Mouse (Mus musculus) G1E (cell line): ENCODE data around the gene Pan2. TPM values are rescaled to one million over a fixed set of nuclear protein-coding genes. Genes with fewer than 3 reads are reported as not detected.
"Not testable (repeated sequence)": the region's sequence is repeated elsewhere in the genome, so short reads cannot be mapped to it uniquely, and the experiment has no call there.

Experiments
- ATAC-seq: 2 replicates; pipeline ENCODE4 v1.8.0; 2016; ENCODE audit warnings: mild to moderate bottlenecking; ENCODE audit not compliant: insufficient number of reproducible peaks, poor library complexity, low FRiP score, severe bottlenecking; ENCODE audit errors: extremely low read depth
- DNase-seq: peaks from one replicate; pipeline ENCODE4 v3.0.0; 2012; ENCODE audit warnings: low spot score
- H3K27me3 ChIP-seq: 2 replicates; pipeline ENCODE4 v1.6.1; 2012; ENCODE audit warnings: mild to moderate bottlenecking, low read length, inconsistent platforms; ENCODE audit not compliant: insufficient read depth
- H3K36me3 ChIP-seq: replicated peaks from 2 replicates; pipeline ENCODE3; 2012; ENCODE audit warnings: mild to moderate bottlenecking, inconsistent platforms
- H3K4me1 ChIP-seq: 2 replicates; pipeline ENCODE4 v1.6.1; 2012; ENCODE audit warnings: low read depth, low read length, inconsistent platforms, mixed read lengths; ENCODE audit not compliant: insufficient read depth
- H3K4me3 ChIP-seq: 2 replicates; pipeline ENCODE4 v1.5.1; 2012; ENCODE audit warnings: low read depth, mild to moderate bottlenecking, inconsistent platforms, low read length, moderate library complexity, mixed read lengths
- H3K9me3 ChIP-seq: replicated peaks from 2 replicates; pipeline ENCODE4 v1.6.1; 2012; ENCODE audit warnings: inconsistent platforms
- CTCF ChIP-seq: IDR thresholded peaks from 2 replicates; pipeline ENCODE4 v1.5.1; 2012; ENCODE audit warnings: low read depth, low read length, inconsistent platforms, mixed read lengths
- GATA1 ChIP-seq: IDR thresholded peaks from 2 replicates; pipeline ENCODE4 v1.6.1; 2012; ENCODE audit warnings: borderline replicate concordance, low read length, inconsistent platforms, mixed read lengths
- GATA2 ChIP-seq: IDR thresholded peaks from 2 replicates; pipeline ENCODE4 v1.6.1; 2012; ENCODE audit warnings: low read depth, low read length, inconsistent platforms, borderline replicate concordance
- POLR2AphosphoS5 ChIP-seq: IDR thresholded peaks from 2 replicates; pipeline ENCODE4 v1.6.1; 2012; ENCODE audit warnings: low read depth, low read length, inconsistent platforms; ENCODE audit not compliant: insufficient replicate concordance
- TAL1 ChIP-seq: conservative IDR thresholded peaks from 2 replicates; pipeline ENCODE4 v1.6.1; 2012; ENCODE audit warnings: low read depth, low read length, inconsistent platforms, mixed read lengths
- polyA plus RNA-seq: library from polyadenylated mRNA; stranded (reverse); fragments of >175 nt; gene quantifications from 2 replicates; pipeline ENCODE4 v1.2.3, GENCODE M21; 2012
- total RNA-seq, 2 experiments: library from RNA; stranded (forward) in 1 of 2; stranded (reverse) in 1 of 2; fragments of 200-1000 nt in 1 of 2; fragments of >200 nt in 1 of 2; fragmentation: Nextera tagmentation in 1 of 2; gene quantifications; 2 replicates each; pipeline ENCODE4 v1.2.3; 2014 to 2017

Gene Pan2
- total and polyA plus RNA-seq, 3 experiments = 3.6 to 30.2 (median 13.8) TPM

DNA sequence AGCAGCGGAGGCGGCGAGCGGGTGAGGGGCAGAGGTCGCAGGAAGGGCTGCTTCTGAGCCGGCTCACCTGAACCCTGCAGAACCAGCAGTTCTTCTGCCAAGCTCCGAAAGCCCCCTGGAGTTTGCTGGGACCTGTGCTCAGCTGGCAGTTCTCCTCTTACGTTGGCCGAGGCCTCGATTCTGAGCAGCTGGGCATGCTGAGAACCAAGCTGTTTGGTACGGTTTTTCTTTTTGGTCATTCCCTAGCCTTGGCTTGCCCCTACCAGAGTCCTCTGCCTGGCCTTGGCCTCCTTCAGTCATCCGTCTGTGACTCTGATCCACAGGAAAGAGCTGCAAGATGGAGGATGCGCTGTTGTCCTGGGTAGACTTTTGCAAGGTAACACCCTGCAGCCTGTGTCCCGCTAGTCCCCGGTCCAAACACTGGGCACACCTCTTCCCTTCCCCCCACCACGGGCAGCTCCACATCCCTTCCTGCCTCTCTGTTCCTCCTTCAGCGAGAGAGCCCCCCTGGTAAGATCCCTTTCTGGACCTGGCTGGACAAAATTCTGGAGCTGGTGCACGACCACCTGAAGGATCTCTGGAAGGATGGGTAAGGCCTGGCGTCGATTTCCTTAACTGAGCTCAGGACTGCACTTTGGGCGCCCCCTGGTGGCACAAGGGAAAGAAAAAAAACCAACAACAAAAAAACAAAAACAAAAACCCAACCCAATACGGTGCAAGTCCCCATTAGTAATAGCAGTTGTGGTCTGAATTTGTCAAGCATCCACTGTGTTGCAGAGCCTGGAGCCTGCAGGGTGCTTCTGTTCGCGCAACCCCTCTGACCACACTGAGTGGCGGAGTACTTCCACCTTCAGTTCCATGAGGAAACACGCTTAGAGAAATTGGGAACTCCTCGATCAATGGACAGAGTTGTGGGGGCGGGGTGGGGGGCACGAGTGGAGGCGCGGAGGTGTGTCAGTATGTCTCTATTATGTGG, 19.2 kb upstream of the Pan2 start:
- DNase-seq = peak; percentile 29
- peaks cover 86% of the 10 kb centered on the region for H3K36me3 ChIP-seq
- TF ChIP-seq CTCF = no peak
- TF ChIP-seq POLR2AphosphoS5 = no peak
- TF ChIP-seq GATA1 = no peak
- no peak for TF ChIP-seq TAL1
- TF ChIP-seq GATA2 = no peak

DNA sequence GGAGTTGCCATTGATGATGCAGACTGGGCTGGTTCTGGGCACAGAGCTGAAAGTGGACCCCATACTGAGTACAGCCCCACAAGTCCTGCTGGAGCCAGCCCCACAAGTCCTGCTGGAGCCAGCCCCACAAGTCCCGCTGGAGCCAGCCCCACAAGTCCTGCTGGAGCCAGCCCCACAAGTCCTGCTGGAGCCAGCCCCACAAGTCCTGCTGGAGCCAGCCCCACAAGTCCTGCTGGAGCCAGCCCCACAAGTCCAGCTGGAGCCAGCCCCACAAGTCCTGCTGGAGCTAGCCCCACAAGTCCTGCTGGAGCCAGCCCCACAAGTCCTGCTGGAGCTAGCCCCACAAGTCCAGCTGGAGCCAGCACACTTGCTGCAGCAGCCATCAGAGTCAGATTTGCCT, 12.5 kb upstream of the Pan2 start:
- H3K27me3 ChIP-seq, ATAC-seq: not testable (repeated sequence)
- H3K36me3 ChIP-seq = peaks cover 56% of the 10 kb centered on the region

More for the DNA sequence above, 19.2 kb upstream of the Pan2 start:
- no peak for ATAC-seq
- Histone ChIP-seq H3K27me3 (no peaks in the 10 kb centered on the region), H3K9me3 (no peaks in the 10 kb centered on the region), H3K4me1 (peaks cover 9% of the 10 kb centered on the region), H3K4me3 (no peak overlapping the region)

DNA sequence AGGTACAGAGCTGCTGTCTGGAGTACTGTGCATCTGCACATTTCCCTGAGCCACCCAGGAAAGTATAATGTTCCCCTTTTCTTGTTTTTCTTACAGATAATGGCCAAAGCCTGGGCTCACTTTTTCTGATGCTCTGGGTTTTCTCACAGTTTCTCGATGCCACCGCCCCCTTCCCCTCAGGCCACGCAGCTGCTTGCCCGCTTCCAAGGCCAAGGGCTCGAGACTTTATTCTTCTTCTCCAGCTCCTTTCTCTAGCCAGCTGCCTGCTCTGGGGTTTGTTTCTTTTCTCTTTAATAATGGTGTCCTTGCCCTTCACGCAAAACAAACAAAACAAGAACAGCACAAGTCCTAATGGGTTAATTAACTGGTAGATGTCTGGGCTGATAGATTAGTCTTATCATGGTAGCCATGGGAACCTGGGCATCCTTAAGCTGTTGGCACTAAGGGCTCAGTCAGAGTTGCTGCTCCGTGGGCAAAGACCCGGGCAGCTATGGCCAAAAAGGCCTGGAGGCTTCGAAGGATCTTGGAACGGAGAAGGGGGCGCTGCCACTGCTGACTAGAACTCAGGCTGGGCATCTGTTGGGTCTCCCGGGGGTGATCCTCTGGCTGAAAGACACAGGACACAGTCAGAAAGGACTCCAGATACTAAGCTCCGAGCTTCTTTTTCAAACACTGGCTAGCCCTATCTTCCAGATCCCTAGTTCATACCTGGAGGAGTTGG, 6.6 kb upstream of the Pan2 start:
- ATAC-seq = no peak
- H3K36me3 ChIP-seq = peaks cover 15% of the 10 kb centered on the region
- H3K4me3 ChIP-seq = no peak overlapping the region
- TF ChIP-seq POLR2AphosphoS5 (no peak), TAL1 (no peak), GATA1 (no peak), CTCF (no peak), GATA2 (no peak)
- peaks cover 15% of the 10 kb centered on the region; the same call in 1 of the 2 replicates for H3K4me1 ChIP-seq
- no peaks in the 10 kb centered on the region for H3K9me3 ChIP-seq
- peaks cover 25% of the 10 kb centered on the region for H3K27me3 ChIP-seq
- no peak for DNase-seq

More for the DNA sequence above, 12.5 kb upstream of the Pan2 start:
- H3K4me1 ChIP-seq, H3K4me3 ChIP-seq, DNase-seq, H3K9me3 ChIP-seq: not testable (repeated sequence)

DNA sequence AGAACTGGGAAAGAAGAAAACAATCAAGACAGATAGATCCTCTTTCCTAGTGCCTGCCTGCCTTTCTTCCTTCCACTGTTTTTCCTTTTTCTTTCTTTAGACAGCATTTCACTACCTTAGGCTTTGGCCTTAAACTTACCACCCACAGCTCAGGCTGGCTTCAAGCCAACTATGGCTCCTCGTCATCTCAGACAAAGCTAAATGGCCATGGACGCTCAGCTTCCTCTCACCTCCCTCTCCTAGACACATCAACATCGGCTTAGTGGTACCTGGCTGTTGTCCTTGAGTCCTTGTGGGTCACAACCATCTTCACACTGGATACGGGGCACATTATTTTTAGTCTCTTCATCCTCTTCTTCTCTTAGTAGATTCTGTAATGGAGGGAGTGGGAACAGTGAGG, 5.9 kb upstream of the Pan2 start:
- TF ChIP-seq GATA2 (no peak), POLR2AphosphoS5 (no peak), CTCF (no peak), TAL1 (no peak), GATA1 (no peak)
- H3K27me3 ChIP-seq = peaks cover 25% of the 10 kb centered on the region
- no peaks in the 10 kb centered on the region for H3K9me3 ChIP-seq
- H3K4me1 ChIP-seq = peaks cover 21% of the 10 kb centered on the region
- peaks cover 8% of the 10 kb centered on the region for H3K36me3 ChIP-seq
- DNase-seq = no peak
- H3K4me3 ChIP-seq = no peak overlapping the region
- ATAC-seq = no peak

DNA sequence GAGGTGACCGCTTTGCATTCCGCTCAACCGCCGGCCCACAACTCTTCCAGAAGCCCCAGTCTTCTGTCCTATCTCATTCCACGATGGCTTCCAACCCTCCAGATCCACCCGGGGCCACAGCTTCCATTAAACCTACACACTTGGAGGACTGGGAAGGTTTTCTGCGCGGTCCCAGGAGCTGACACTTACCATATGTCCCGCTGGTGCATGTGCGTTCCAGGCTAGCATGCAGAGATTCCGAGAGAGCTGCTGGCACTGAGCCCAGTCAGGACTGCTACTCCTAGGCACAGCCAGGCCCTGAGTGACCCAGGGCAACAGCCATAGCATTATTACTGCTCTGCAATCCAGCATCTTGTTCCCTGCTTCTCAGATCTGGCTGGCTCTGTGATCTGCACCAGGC, 5.5 kb upstream of the Pan2 start:
- no peak for TF ChIP-seq POLR2AphosphoS5
- no peak for TF ChIP-seq GATA1
- TF ChIP-seq GATA2 = no peak
- no peak for TF ChIP-seq TAL1
- no peak for TF ChIP-seq CTCF
- Histone ChIP-seq H3K36me3 (peaks cover 4% of the 10 kb centered on the region), H3K4me1 (peaks cover 25% of the 10 kb centered on the region), H3K4me3 (no peak overlapping the region), H3K27me3 (peaks cover 25% of the 10 kb centered on the region), H3K9me3 (no peaks in the 10 kb centered on the region)
- ATAC-seq = no peak
- DNase-seq = no peak

DNA sequence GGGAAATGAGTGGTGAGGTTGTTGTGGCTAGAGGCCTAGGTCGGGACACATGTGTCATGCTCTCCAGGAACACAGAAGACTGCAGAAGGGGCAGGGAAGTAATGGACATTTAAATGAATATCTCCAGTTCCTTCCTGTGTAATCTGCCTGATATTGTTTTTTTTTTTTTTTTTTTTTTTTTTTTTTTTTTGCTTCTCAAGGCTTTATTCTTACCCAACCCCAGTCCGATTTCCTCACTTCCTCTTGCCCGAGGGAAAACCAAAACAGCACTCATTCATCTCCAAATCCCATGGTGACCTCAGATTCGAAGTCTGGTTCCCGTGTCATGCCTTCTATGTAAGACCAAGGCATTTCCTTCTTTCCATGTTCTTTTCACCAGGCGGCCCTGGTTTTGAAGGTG, 4.9 kb upstream of the Pan2 start:
- Histone ChIP-seq H3K27me3 (peaks cover 25% of the 10 kb centered on the region), H3K9me3 (no peaks in the 10 kb centered on the region), H3K36me3 (no peaks in the 10 kb centered on the region), H3K4me1 (peaks cover 25% of the 10 kb centered on the region), H3K4me3 (no peak overlapping the region)
- ATAC-seq (no peak), DNase-seq (no peak)
- no peak for TF ChIP-seq CTCF
- no peak for TF ChIP-seq GATA2
- no peak for TF ChIP-seq GATA1
- no peak for TF ChIP-seq TAL1
- TF ChIP-seq POLR2AphosphoS5 = no peak
